Mouse (Mus musculus): ENCODE results near the gene Lysmd3. TPM values are rescaled to one million over a fixed set of nuclear protein-coding genes. Genes with fewer than 3 reads are reported as not detected.

The Lysmd3 gene
- polyA plus RNA-seq, 1 experiment from 2014 or later, result 30.2 TPM

- Histone ChIP-seq H3K9ac (replicated peaks; ENCODE audit: low read depth, low read length) (peak within 1 kb of the TSS; percentile 48), H3K27me3 (ENCODE audit: control insufficient read depth, insufficient read depth, low read length) (no peaks in the 10 kb centered on the region), H3K36me3 (ENCODE audit: control insufficient read depth, insufficient read depth, low read length) (no peaks in the 10 kb centered on the region), H3K4me3 (ENCODE audit: low read depth, low read length) (peak within 1 kb of the TSS; percentile 79), H3K4me2 (replicated peaks; ENCODE audit: low read depth, low read length) (peak within 1 kb of the TSS; percentile 98), H3K4me1 (ENCODE audit: control insufficient read depth, insufficient read depth, low read length) (peaks cover 7% of the 10 kb centered on the region; the same call in 1 of the 2 replicates), H3K9me3 (ENCODE audit: control insufficient read depth, low read depth, low read length) (no peaks in the 10 kb centered on the region), H3K27ac (ENCODE audit: low read length) (peak within 1 kb of the TSS; percentile 88)
- WGBS, result under 1% methylated on average over 56 of the region's 61 CpGs
- ATAC-seq (ENCODE audit: insufficient number of reproducible peaks, insufficient read depth, low FRiP score, low read depth), result peak; percentile 96
Measured at GRCm38 (mm10) chr13:81710775-81711545, 53.5 kb downstream of the Lysmd3 start, which contains the start of the genes Polr3g and Mblac2. Gene Polr3g, minus strand, starts transcription at chr13:81711013. Gene Mblac2, plus strand, starts transcription at chr13:81711341.

GRCm38 (mm10) chr13:81711546-81712371 is 54.3 kb downstream of the Lysmd3 start:
- Histone ChIP-seq H3K9me3 (ENCODE audit: control insufficient read depth, low read depth, low read length) (no peaks in the 10 kb centered on the region), H3K4me1 (ENCODE audit: control insufficient read depth, insufficient read depth, low read length) (peaks cover 7% of the 10 kb centered on the region; the same call in 1 of the 2 replicates), H3K27ac (ENCODE audit: low read length) (peak overlapping the region; percentile 44; the same call in 1 of the 2 replicates), H3K36me3 (ENCODE audit: control insufficient read depth, insufficient read depth, low read length) (no peaks in the 10 kb centered on the region), H3K4me2 (replicated peaks; ENCODE audit: low read depth, low read length) (peak overlapping the region; percentile 98), H3K9ac (replicated peaks; ENCODE audit: low read depth, low read length) (peak overlapping the region; percentile 48), H3K27me3 (ENCODE audit: control insufficient read depth, insufficient read depth, low read length) (no peaks in the 10 kb centered on the region), H3K4me3 (ENCODE audit: low read depth, low read length) (peak overlapping the region; percentile 79)
- 1% methylated on average over 42 of the region's 42 CpGs for WGBS
- peak; percentile 47 for ATAC-seq (ENCODE audit: insufficient number of reproducible peaks, insufficient read depth, low FRiP score, low read depth)

GRCm38 (mm10) chr13:81713896-81714295 is 56.4 kb downstream of the Lysmd3 start:
- Histone ChIP-seq H3K9ac (replicated peaks; ENCODE audit: low read depth, low read length) (no peak overlapping the region), H3K4me3 (ENCODE audit: low read depth, low read length) (no peak overlapping the region), H3K27ac (ENCODE audit: low read length) (no peak overlapping the region), H3K27me3 (ENCODE audit: control insufficient read depth, insufficient read depth, low read length) (no peaks in the 10 kb centered on the region), H3K4me2 (replicated peaks; ENCODE audit: low read depth, low read length) (no peak overlapping the region), H3K4me1 (ENCODE audit: control insufficient read depth, insufficient read depth, low read length) (peaks cover 7% of the 10 kb centered on the region; the same call in 1 of the 2 replicates), H3K36me3 (ENCODE audit: control insufficient read depth, insufficient read depth, low read length) (no peaks in the 10 kb centered on the region), H3K9me3 (ENCODE audit: control insufficient read depth, low read depth, low read length) (no peaks in the 10 kb centered on the region)
- no peak for ATAC-seq (ENCODE audit: insufficient number of reproducible peaks, insufficient read depth, low FRiP score, low read depth)
- 96% methylated on average over 1 of the region's 1 CpGs for WGBS

Other genes starting within 250 kb of the Lysmd3 start
- 1.9 and 2.8 TPM in 2 replicates for gene Adgrv1, start 24.5 kb upstream of the Lysmd3 start, polyA plus RNA-seq (2014; fragmentation: Nextera tagmentation; extraction: Ambion mirVana)
- 13.7 and 15.0 TPM in 2 replicates for gene Polr3g, start 53.4 kb downstream of the Lysmd3 start, polyA plus RNA-seq (2014; fragmentation: Nextera tagmentation; extraction: Ambion mirVana)
- 6.3 and 9.3 TPM in 2 replicates for gene Mblac2, start 53.7 kb downstream of the Lysmd3 start, polyA plus RNA-seq (2014; fragmentation: Nextera tagmentation; extraction: Ambion mirVana)
- gene Cetn3, start 125.4 kb downstream of the Lysmd3 start, polyA plus RNA-seq (2014; fragmentation: Nextera tagmentation; extraction: Ambion mirVana), result 266 and 279 TPM in 2 replicates